Mouse (Mus musculus): Measurements from ENCODE around the gene Il21.

DNA sequence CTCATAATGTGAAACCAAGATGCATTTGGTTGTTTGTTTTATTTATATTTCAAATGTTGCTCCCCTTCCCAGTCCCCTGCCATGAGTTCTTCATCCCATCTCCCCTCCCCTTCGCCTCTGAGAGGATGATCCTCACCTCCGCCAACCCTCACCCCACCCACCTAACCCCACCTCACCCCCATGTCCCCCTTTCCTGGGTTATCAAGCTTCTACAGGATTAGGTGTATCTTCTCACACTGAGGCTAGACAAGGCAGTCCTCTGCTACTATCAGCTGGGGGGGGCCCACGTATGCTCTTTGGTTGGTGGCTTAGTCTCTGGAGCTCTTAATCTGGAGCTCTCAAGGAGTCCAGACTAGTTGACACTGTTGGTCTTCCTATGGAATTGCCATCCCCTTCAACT, 18.5 kb upstream of the Il21 start:
- no peak for TF ChIP-seq ETS1 (conservative IDR thresholded peaks at IDR 0.05; ENCODE audit: low read depth, low read length)
- no peak for TF ChIP-seq CTCF (conservative IDR thresholded peaks at IDR 0.05 in 1 of 2, IDR thresholded peaks at IDR 0.05 in 1 of 2; ENCODE audit: low read depth in 2 of 2, low read length in 2 of 2)
- no peak for TF ChIP-seq POLR2A (IDR thresholded peaks at IDR 0.05; ENCODE audit: low read depth, low read length)
- no peak for TF ChIP-seq JUND (conservative IDR thresholded peaks at IDR 0.05; ENCODE audit: low read depth, low read length)
- TF ChIP-seq ZNF384 (IDR thresholded peaks at IDR 0.05; ENCODE audit: low read depth, low read length): no peak
- TF ChIP-seq ZMIZ1 (IDR thresholded peaks at IDR 0.05; ENCODE audit: low read depth, low read length): no peak
- no peak for TF ChIP-seq MAFK (IDR thresholded peaks at IDR 0.05; ENCODE audit: insufficient replicate concordance, low read length)
- TF ChIP-seq UBTF (IDR thresholded peaks at IDR 0.05; ENCODE audit: low read depth, low read length): no peak
